Mouse (Mus musculus): Measurements from ENCODE around the gene Clstn3. TPM values are rescaled to one million over a fixed set of nuclear protein-coding genes. Genes with fewer than 3 reads are reported as not detected.
"Not testable (repeated sequence)": the region's sequence is repeated elsewhere in the genome, so short reads cannot be mapped to it uniquely, and the experiment has no call there.

The Clstn3 gene
- polyA plus RNA-seq (2014; fragmentation: Nextera tagmentation; extraction: Ambion mirVana) = 6.1 and 7.6 TPM in 2 replicates

DNA sequence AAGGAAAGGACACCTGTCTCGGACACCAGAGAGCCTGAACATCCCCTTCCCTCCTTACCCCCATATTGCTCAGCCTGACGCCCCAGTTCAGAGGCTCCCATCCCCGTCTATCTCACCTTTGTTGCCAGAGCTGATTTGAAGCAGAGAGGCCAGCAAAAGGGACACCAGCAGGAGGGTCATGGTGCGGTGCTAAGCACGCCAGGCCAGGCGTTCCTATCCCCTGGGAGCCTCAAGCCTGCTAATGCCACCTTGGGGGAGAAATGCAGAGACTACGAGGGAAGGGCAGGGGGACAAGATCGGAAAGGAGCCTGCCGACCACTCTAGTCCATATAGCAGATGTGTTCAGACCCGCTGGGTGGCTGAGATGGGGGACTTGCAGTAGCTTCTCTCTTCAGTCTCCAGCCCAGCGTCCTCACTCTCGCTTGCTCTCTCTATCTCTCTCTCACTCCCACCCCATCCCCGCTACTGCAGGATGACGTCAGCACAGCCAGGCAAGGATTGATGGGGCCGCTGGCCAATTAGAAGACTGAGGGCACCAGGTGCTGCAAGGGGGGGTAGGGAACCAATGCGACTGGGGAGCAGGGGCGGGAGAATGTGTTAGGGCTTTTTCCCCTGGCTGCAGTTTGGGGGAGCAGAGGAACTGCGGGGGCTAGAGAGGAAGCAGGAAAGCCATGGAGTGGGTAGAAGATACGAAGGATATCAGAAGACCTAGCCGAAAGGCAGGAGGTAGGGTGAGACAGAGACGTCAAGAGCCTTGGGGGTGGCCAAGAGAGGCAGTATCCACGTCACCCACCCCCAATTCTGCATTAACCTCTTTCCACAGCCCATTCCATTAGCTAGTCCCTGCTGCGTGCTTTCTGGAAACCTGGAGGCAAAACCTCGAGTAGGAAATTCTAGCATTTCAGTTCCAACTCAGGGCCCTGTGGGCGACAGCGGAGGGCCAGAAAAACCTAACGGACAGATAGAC is at the start of gene Clstn3:
Gene Clstn3, minus strand, starts transcription at position 490 of the 967 bp plus-strand sequence.
- Histone ChIP-seq H3K27ac (ENCODE audit: low read depth, low read length) (no peak within 1 kb of the TSS), H3K4me3 (ENCODE audit: low read depth, low read length) (peak within 1 kb of the TSS; percentile 43), H3K4me2 (peak within 1 kb of the TSS; percentile 87), H3K27me3 (replicated peaks; ENCODE audit: control insufficient read depth, insufficient read depth, low read length) (no peaks in the 10 kb centered on the region; the same call in 1 of the 2 replicates), H3K9ac (ENCODE audit: low read depth, low read length) (peak within 1 kb of the TSS; percentile 49), H3K4me1 (replicated peaks; ENCODE audit: control insufficient read depth, insufficient read depth, low read length) (peaks cover 5% of the 10 kb centered on the region), H3K9me3 (ENCODE audit: control insufficient read depth, low read length) (no peaks in the 10 kb centered on the region), H3K36me3 (ENCODE audit: control insufficient read depth, insufficient read depth, low read length) (no peaks in the 10 kb centered on the region)
- peak; percentile 95 for ATAC-seq (replicated peaks; ENCODE audit: low FRiP score)
- peak; percentile 84 for DNase-seq (ENCODE audit: low spot score)
- WGBS = 7% methylated on average over 27 of the region's 27 CpGs

DNA sequence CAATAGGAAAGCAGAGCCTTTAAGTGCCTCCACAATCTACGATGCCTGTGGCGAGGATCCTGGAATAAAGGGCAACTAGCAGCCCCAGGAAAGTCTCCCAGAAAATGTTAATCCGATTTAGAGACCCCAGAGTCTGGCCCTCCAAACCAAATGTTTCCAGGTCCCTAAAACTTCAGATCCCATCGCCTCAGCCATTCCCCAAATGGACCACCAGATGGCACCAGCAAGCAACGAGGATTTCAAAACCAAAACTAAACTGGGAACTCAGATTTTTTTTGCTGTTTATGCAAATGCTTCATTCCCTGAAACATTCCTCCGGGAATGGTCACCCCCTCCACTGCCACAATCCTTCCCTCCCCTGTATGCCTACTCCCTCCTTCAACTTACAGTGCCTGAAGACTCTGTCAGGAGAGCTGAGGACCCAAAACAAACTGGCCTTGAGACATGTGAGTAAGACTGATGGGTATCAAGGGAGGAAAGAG is 47.8 kb upstream of the Clstn3 start, which contains the start of gene C1ra:
Gene C1ra, plus strand, starts transcription at position 51 of the 482 bp plus-strand sequence.
- H3K4me3 ChIP-seq (ENCODE audit: low read depth, low read length) = no peak within 1 kb of the TSS
- ATAC-seq (replicated peaks; ENCODE audit: low FRiP score) (no peak), DNase-seq (ENCODE audit: low spot score) (no peak)
- H3K4me2 ChIP-seq = peak within 1 kb of the TSS; percentile 51
- no peaks in the 10 kb centered on the region for H3K27me3 ChIP-seq (replicated peaks; ENCODE audit: control insufficient read depth, insufficient read depth, low read length)
- no peaks in the 10 kb centered on the region for H3K4me1 ChIP-seq (replicated peaks; ENCODE audit: control insufficient read depth, insufficient read depth, low read length)
- no peaks in the 10 kb centered on the region for H3K36me3 ChIP-seq (ENCODE audit: control insufficient read depth, insufficient read depth, low read length)
- H3K27ac ChIP-seq (ENCODE audit: low read depth, low read length) = no peak within 1 kb of the TSS
- H3K9me3 ChIP-seq (ENCODE audit: control insufficient read depth, low read length) = no peaks in the 10 kb centered on the region
- whole genome bisulfite sequencing = 3% methylated on average over 6 of the region's 6 CpGs
- H3K9ac ChIP-seq (ENCODE audit: low read depth, low read length) = no peak within 1 kb of the TSS

GRCm38 (mm10) chr6:124511936-124512335 is 47.3 kb upstream of the Clstn3 start:
- H3K27ac ChIP-seq (ENCODE audit: low read depth, low read length) = no peak overlapping the region
- DNase-seq (ENCODE audit: low spot score) = no peak
- no peaks in the 10 kb centered on the region for H3K27me3 ChIP-seq (replicated peaks; ENCODE audit: control insufficient read depth, insufficient read depth, low read length)
- no peak overlapping the region for H3K4me2 ChIP-seq
- no peaks in the 10 kb centered on the region for H3K36me3 ChIP-seq (ENCODE audit: control insufficient read depth, insufficient read depth, low read length)
- WGBS = 50% methylated on average over 6 of the region's 6 CpGs
- no peak overlapping the region for H3K4me3 ChIP-seq (ENCODE audit: low read depth, low read length)
- no peaks in the 10 kb centered on the region for H3K4me1 ChIP-seq (replicated peaks; ENCODE audit: control insufficient read depth, insufficient read depth, low read length)
- 0 out of 2 replicates have a peak, but pooled peaks have one; percentile 30 for ATAC-seq (replicated peaks; ENCODE audit: low FRiP score)
- H3K9me3 ChIP-seq (ENCODE audit: control insufficient read depth, low read length) = no peaks in the 10 kb centered on the region
- no peak overlapping the region for H3K9ac ChIP-seq (ENCODE audit: low read depth, low read length)

- not testable (repeated sequence) for H3K27ac ChIP-seq (ENCODE audit: low read depth, low read length); H3K4me2 ChIP-seq; H3K4me3 ChIP-seq (ENCODE audit: low read depth, low read length); H3K9ac ChIP-seq (ENCODE audit: low read depth, low read length); H3K36me3 ChIP-seq (ENCODE audit: control insufficient read depth, insufficient read depth, low read length); H3K4me1 ChIP-seq (replicated peaks; ENCODE audit: control insufficient read depth, insufficient read depth, low read length); H3K9me3 ChIP-seq (ENCODE audit: control insufficient read depth, low read length); H3K27me3 ChIP-seq (replicated peaks; ENCODE audit: control insufficient read depth, insufficient read depth, low read length); DNase-seq (ENCODE audit: low spot score); ATAC-seq (replicated peaks; ENCODE audit: low FRiP score)
- 89% methylated on average over 5 of the region's 5 CpGs for WGBS
Measured at GRCm38 (mm10) chr6:124509192-124509591, 44.6 kb upstream of the Clstn3 start.

DNA sequence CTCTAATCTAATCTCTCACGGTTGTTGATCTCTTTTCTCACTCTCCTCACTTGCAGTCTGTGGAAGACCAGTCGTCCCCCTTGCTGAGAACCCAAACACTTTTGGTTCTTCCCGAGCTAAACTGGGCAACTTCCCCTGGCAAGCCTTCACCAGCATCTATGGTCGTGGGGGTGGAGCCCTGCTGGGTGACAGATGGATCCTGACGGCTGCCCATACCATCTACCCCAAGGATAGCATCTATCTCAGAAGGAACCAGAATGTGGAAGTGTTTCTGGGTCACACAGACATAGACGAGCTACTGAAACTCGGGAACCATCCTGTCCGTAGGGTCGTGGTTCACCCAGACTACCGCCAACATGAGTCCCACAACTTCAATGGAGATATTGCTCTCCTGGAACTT is 43.7 kb upstream of the Clstn3 start:
- no peak for ATAC-seq (replicated peaks; ENCODE audit: low FRiP score)
- Histone ChIP-seq H3K27me3 (replicated peaks; ENCODE audit: control insufficient read depth, insufficient read depth, low read length) (no peaks in the 10 kb centered on the region), H3K4me1 (replicated peaks; ENCODE audit: control insufficient read depth, insufficient read depth, low read length) (no peaks in the 10 kb centered on the region), H3K4me2 (no peak overlapping the region), H3K36me3 (ENCODE audit: control insufficient read depth, insufficient read depth, low read length) (no peaks in the 10 kb centered on the region; the same call in 1 of the 2 replicates), H3K4me3 (ENCODE audit: low read depth, low read length) (no peak overlapping the region), H3K9ac (ENCODE audit: low read depth, low read length) (no peak overlapping the region), H3K27ac (ENCODE audit: low read depth, low read length) (no peak overlapping the region), H3K9me3 (ENCODE audit: control insufficient read depth, low read length) (no peaks in the 10 kb centered on the region)
- DNase-seq (ENCODE audit: low spot score) = no peak
- 59% methylated on average over 10 of the region's 10 CpGs for WGBS

GRCm38 (mm10) chr6:124506991-124507390 is 42.4 kb upstream of the Clstn3 start:
- 77% methylated on average over 6 of the region's 6 CpGs for WGBS

DNA sequence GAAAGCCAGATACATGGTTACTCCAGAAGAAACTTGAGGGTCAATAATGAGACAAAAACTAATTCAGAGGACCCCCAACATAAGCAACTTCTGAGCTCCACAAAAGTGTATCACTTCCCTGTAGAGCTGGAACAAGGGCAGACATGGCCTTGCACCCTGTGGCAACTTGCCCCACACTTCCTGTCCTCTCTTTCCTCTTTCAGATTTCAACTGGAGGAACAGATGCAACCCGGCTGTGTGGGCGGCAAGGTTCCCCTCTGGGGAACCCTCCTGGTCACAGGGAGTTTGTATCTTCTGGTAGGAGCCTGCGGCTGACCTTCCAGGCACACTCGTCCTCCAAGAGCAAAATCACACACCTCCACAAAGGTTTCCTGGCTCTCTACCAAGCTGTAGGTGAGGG is 40.4 kb upstream of the Clstn3 start:
- WGBS = 49% methylated on average over 4 of the region's 4 CpGs

More at GRCm38 (mm10) chr6:124506991-124507390, 42.4 kb upstream of the Clstn3 start:
- no peaks in the 10 kb centered on the region for H3K27me3 ChIP-seq (replicated peaks; ENCODE audit: control insufficient read depth, insufficient read depth, low read length)
- no peaks in the 10 kb centered on the region for H3K4me1 ChIP-seq (replicated peaks; ENCODE audit: control insufficient read depth, insufficient read depth, low read length)
- no peak for DNase-seq (ENCODE audit: low spot score)
- no peaks in the 10 kb centered on the region for H3K9me3 ChIP-seq (ENCODE audit: control insufficient read depth, low read length)
- no peak overlapping the region for H3K27ac ChIP-seq (ENCODE audit: low read depth, low read length)
- no peaks in the 10 kb centered on the region; the same call in 1 of the 2 replicates for H3K36me3 ChIP-seq (ENCODE audit: control insufficient read depth, insufficient read depth, low read length)
- H3K4me2 ChIP-seq = no peak overlapping the region
- H3K4me3 ChIP-seq (ENCODE audit: low read depth, low read length) = no peak overlapping the region
- no peak for ATAC-seq (replicated peaks; ENCODE audit: low FRiP score)
- H3K9ac ChIP-seq (ENCODE audit: low read depth, low read length) = no peak overlapping the region

GRCm38 (mm10) chr6:124502021-124502420 is 37.4 kb upstream of the Clstn3 start:
- Histone ChIP-seq H3K9me3 (ENCODE audit: control insufficient read depth, low read length) (no peaks in the 10 kb centered on the region), H3K27ac (ENCODE audit: low read depth, low read length) (no peak overlapping the region), H3K36me3 (ENCODE audit: control insufficient read depth, insufficient read depth, low read length) (no peaks in the 10 kb centered on the region; the same call in 1 of the 2 replicates), H3K4me1 (replicated peaks; ENCODE audit: control insufficient read depth, insufficient read depth, low read length) (no peaks in the 10 kb centered on the region), H3K4me2 (no peak overlapping the region), H3K9ac (ENCODE audit: low read depth, low read length) (no peak overlapping the region), H3K27me3 (replicated peaks; ENCODE audit: control insufficient read depth, insufficient read depth, low read length) (no peaks in the 10 kb centered on the region), H3K4me3 (ENCODE audit: low read depth, low read length) (no peak overlapping the region)
- no peak for DNase-seq (ENCODE audit: low spot score)
- 83% methylated on average over 5 of the region's 5 CpGs for WGBS
- no peak for ATAC-seq (replicated peaks; ENCODE audit: low FRiP score)

More for the DNA sequence above, 40.4 kb upstream of the Clstn3 start:
- DNase-seq (ENCODE audit: low spot score) (no peak), ATAC-seq (replicated peaks; ENCODE audit: low FRiP score) (no peak)
- Histone ChIP-seq H3K9ac (ENCODE audit: low read depth, low read length) (no peak overlapping the region), H3K9me3 (ENCODE audit: control insufficient read depth, low read length) (no peaks in the 10 kb centered on the region), H3K36me3 (ENCODE audit: control insufficient read depth, insufficient read depth, low read length) (no peaks in the 10 kb centered on the region; the same call in 1 of the 2 replicates), H3K27ac (ENCODE audit: low read depth, low read length) (no peak overlapping the region), H3K4me3 (ENCODE audit: low read depth, low read length) (no peak overlapping the region), H3K27me3 (replicated peaks; ENCODE audit: control insufficient read depth, insufficient read depth, low read length) (no peaks in the 10 kb centered on the region), H3K4me2 (no peak overlapping the region; the same call in 1 of the 2 replicates), H3K4me1 (replicated peaks; ENCODE audit: control insufficient read depth, insufficient read depth, low read length) (no peaks in the 10 kb centered on the region)

Measured in liver, embryonic 11.5 days (tissue).